Mouse (Mus musculus): ENCODE results near the gene Adap2.
A peak's percentile ranks its signal among the peaks of the same experiment; 100 is the strongest.
"Not testable (repeated sequence)": the region's sequence is repeated elsewhere in the genome, so short reads cannot be mapped to it uniquely, and the experiment has no call there.

The Adap2 gene

DNA sequence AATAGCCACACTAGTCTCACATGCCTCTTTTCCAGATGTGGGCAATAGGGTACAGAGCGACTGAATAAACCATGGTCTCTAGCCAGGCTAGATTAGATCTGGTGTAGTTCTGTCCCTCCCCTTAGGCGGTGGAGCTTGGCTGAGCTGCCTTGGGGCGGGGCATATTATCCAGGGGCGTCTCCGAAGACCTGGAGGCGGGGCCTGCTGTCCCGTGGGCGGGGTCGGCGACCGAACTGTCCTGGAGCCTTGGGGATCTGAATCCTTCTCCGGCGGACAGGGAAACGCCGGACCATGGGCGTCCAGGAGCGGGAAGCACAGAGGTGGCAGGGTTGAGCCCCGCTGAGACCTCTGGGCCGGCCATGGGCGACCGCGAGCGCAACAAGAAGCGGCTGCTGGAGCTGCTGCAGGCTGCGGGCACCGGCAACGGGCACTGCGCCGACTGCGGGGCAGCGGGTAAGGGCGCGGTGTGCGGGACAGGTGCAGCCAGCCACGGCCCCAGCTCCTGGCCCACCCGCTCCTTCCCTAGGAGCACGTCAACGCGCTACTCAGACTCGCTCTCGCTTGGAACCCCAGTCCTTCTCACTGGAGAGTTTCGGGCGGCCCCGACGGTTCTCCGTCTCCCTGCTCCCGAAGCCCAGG, at the start of gene Adap2:
Adap2 (plus strand) TSS at position 249 of the 639 bp plus-strand sequence.
- no peak for ATAC-seq (ENCODE audit: low TSS enrichment)

DNA sequence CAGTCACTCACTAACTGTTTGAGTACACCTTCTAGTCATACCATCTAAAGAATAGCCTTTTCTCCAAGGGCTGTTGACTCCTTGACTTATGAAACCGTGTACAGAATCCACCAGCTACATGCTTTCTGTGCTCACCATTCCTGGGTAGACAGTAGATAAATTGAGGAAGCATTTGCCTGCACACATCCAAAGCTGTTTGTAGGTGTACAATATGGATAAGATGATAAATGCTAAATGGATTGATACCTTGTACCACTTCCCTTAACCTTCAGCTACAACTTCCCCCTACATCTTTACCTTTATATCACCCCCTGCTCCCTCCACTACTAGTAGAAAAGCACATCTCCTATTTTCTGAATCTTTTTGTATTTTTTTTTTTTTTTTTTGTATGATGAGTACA, 49.5 kb upstream of the Adap2 start:
- no peak for ATAC-seq (ENCODE audit: low TSS enrichment)

DNA sequence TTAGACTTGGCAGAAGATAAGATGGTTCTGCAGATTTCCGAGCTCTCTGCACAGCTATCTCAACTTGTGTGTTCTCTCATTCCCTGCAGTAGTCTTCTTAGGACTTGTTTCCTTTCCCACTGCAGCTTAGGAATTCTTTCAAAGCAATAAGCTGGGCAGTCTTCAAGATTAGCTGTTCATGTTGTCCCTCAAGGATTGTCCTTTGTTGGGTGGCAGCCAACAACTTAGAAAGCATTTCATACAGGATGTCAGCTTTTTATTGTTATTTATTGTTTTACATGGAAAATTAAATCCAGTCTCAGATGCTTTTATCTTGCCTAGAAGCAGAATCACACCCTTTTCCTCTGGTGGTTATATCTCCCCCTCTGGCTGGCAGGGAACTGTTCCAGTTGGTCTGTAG, 37.5 kb upstream of the Adap2 start:
- no peak for ATAC-seq (ENCODE audit: low TSS enrichment)

DNA sequence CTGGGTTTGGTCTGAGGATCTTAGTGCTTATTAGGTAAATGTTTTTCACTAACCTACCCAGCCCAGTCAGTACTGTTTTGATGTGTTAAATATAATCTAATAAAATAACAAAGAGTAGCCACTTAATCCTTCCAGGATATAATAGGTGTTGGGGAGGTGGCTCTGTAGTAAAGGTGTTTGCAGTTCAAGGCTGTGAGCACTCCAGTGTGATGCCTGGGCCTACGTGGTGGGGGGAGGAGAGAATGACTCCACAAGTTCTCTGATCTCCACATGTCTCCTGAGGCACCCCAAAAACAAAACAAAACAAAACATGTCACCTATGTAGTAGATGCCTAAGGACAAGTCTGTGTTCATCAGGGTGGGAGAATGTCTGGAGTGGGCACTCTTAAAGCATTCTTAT, 21.9 kb upstream of the Adap2 start:
- ATAC-seq (ENCODE audit: low TSS enrichment), result no peak

DNA sequence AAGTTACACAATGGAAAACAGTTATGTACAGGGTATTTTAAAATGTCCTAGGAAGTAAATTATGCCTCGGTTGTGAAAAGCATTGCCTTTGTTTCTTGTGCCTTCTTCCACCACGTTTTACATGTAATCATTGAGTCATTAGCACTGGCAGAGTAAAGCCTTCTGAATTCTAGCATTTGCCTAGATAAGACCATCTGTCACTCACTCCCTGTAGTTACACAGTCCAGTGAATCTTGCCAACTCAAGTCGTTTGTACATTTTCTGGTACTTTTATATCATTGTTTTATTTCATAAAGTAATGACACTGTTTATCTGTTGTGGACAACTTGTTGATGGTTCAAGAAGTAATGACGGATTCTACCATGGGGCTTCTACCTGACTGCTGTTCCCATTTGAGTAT, 19.2 kb upstream of the Adap2 start:
- no peak for ATAC-seq (ENCODE audit: low TSS enrichment)

DNA sequence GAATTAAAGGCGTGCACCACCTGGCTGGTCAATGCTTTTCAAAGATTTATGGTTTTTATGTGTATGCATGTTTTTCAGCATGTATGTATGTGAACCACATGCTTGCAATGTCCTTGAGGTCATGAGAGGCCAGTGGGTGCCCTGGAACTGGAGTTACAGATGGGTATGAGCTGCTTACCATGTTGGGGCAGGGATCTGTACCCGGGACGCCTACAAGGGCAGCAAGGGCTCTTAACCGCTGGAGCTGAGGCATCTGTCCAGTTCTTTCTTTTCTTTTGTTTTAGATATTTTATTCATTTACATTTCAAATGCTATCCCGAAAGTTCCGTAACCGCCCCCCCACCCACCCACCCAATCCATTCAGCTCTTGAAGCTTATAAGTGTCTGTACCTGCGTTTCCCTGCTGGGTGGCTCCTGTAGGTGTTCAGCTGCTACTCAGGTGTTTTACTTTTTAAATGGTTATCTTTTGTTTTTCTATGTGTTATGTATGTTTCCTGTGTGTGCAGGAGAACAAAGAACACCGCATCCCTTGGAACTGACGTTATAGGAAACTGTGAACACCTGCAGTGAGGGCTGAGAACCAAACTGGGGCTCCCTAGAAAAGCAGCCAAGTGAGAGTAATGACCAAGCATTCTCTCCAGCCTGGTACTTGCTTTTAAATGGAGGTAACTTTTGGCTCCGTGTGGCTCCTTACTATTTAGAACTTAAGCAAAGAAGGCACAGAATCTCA, 17.8 kb upstream of the Adap2 start:
- ATAC-seq (ENCODE audit: low TSS enrichment), result no peak

DNA sequence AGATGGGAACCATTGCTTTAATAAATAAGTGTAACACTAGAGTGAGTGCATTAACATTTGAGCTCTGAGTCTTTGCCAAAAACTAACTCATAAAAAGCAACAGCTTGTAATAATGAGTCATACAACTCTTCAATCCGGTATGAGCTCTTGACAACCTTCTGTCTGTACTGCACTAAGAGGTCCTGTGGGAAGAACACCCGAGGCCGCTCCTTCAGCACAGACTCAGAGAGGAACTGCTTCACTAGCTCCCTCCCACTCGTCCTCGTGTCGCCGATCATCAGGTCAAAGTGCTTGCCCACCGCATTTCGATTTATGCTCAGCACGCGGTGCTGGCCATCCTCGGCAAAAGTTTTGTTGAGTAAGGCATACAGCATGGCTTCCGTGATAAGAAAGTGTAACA, 17.1 kb upstream of the Adap2 start:
- ATAC-seq (ENCODE audit: low TSS enrichment), result no peak

- ATAC-seq (ENCODE audit: low TSS enrichment), result no peak
These were observed 16.1 kb upstream of the Adap2 start for GRCm38 (mm10) chr11:80137773-80138172.

GRCm38 (mm10) chr11:80141825-80142521, 11.9 kb upstream of the Adap2 start, which contains the start of gene Tefm:
Tefm (minus strand) TSS chr11:80142175.
- ATAC-seq (ENCODE audit: low TSS enrichment), result peak; percentile 97

GRCm38 (mm10) chr11:80142872-80143271, 11.0 kb upstream of the Adap2 start:
- ATAC-seq (ENCODE audit: low TSS enrichment), result no peak

DNA sequence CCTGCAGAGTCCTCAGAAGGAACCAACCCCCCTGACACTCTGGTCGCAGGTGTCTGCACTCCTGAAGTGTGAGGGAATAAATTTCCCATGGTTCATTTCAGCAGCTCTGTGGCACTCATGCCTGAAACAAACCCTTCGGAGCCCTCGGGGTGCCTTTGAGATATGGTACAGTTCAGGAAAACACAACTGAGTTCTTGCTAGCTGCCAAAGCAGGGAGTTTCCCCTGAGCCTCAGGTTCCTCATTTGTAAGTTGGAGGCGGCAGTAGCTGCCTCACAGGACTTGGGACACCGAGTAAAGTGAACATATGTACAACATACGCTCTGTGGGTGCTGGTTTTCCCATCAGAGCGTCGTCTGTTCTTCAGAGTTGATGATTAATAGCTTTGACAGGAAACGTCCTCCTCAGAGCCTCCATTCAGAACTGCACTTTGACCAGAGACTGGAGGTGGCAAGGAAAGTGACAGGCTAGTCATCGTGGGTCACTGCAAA, 8.1 kb upstream of the Adap2 start:
- no peak for ATAC-seq (ENCODE audit: low TSS enrichment)

- ATAC-seq (ENCODE audit: low TSS enrichment), result no peak
These were observed 6.2 kb upstream of the Adap2 start for GRCm38 (mm10) chr11:80147748-80148147.

DNA sequence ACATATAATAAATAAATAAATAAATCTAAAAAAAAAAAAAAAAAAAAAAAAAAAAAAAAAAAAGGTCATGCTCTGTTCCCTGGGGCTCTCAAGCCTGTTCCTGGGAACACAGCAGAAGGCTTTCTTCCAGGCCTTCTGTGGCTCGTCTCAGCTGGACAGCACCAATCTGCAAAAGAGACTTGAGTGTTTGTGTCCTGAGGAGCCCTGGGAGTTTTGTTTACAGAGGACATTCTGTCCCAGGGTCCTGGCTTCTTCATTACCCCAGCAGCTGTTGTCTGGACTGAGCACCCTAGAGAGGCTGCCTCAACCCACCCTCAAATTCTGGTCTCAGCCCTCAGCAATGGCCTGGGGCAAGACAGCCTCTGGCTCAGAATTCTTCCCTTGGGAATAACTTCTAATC, 5.6 kb upstream of the Adap2 start:
- no peak for ATAC-seq (ENCODE audit: low TSS enrichment)

GRCm38 (mm10) chr11:80148974-80149373, 4.9 kb upstream of the Adap2 start:
- not testable (repeated sequence) for ATAC-seq (ENCODE audit: low TSS enrichment)

DNA sequence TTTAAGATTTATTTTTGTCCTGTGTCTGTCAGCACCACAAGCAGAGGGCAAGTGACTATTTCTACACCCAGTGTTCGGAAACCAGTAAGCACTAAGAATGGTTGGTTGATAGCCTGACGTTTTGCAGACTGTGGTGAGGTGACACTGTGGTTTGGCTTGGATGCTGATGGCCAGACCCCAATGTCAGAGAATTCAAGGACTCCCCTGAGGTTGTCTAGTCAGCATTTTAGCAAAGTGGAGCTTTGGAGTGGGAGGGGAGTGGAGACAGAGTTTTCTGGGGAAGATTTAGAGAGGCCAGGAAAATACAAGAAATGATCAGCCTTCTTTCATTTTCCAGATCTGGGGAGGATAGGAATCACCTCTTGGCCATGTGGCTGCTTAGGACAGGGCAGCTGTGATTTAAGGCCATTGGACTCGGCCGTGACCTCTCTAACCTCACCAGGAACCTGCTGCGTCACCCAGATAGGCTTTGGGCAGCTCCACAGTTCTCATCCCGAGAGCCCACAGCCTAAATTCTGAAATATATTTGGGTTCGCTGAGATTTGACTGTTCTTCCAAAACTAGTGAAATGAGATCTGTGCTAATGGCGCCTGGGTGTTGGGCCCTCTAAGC, 4.4 kb upstream of the Adap2 start:
- ATAC-seq (ENCODE audit: low TSS enrichment), result no peak

- no peak for ATAC-seq (ENCODE audit: low TSS enrichment)
These were observed 3.3 kb upstream of the Adap2 start for GRCm38 (mm10) chr11:80150566-80150965.

- ATAC-seq (ENCODE audit: low TSS enrichment), result no peak
These were observed 2.4 kb upstream of the Adap2 start for GRCm38 (mm10) chr11:80151541-80151940.

DNA sequence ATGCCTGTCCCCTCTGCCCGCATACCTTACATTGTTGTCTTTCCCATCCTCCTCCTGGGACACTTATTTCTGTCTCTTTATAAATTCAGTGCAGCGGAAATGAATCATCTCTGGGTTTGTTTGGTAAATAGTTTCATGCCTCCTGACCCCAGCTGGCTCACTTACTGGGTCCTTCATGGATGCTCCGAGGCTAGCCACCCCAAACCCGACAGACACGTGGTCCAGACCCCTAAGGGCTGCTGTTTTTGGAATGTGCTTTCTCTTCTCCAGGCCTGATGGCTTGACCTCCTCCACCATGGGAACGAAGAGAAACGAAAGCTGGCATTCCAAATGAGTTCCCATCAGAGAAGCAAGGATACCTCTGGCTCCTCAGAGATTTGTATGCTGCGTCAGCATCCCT, 1.5 kb upstream of the Adap2 start:
- no peak for ATAC-seq (ENCODE audit: low TSS enrichment)

- ATAC-seq (ENCODE audit: low TSS enrichment), result no peak
These were observed 596 bp downstream of the Adap2 start for GRCm38 (mm10) chr11:80154501-80154900.

DNA sequence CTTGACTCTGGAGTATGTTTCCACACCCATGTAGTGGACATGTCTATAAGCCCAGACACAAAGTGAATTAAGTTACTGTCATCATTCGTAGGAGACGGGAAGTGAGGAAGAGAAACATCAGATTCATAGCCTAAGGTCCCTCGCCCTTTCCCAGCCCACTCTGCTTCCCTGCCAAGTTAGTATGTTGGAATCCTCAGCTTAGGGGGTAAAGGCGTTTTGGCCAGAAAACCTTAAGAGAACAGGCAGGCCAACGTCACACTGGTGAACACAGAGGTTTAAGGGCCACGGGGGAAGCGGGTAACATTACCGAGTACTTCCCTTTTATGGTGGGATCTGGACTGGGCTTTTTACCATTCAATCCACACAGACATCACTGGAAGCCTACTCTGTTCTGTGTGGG, 1.6 kb downstream of the Adap2 start:
- no peak for ATAC-seq (ENCODE audit: low TSS enrichment)

GRCm38 (mm10) chr11:80155961-80156360, 2.1 kb downstream of the Adap2 start:
- no peak for ATAC-seq (ENCODE audit: low TSS enrichment)

GRCm38 (mm10) chr11:80156841-80157240, 2.9 kb downstream of the Adap2 start:
- ATAC-seq (ENCODE audit: low TSS enrichment), result no peak

Measured in frontal cortex, adult (tissue).